Mouse (Mus musculus) bone marrow, adult 2 months (tissue): ENCODE data around the gene H1f0. TPM values are rescaled to one million over a fixed set of nuclear protein-coding genes. Genes with fewer than 3 reads are reported as not detected.

Source experiments
- H3K27ac ChIP-seq: fragments of 200-500 bp; 2 replicates; pipeline ENCODE4 v1.5.1; 2012; ENCODE audit warnings: low read depth, mild to moderate bottlenecking, control low read depth, inconsistent platforms, low read length; ENCODE audit not compliant: control insufficient read depth, poor library complexity, insufficient read depth
- H3K4me1 ChIP-seq: fragments of 200-500 bp; 2 replicates; pipeline ENCODE4 v1.6.1; 2011; ENCODE audit warnings: low read length; ENCODE audit not compliant: control insufficient read depth, insufficient read depth
- H3K4me3 ChIP-seq: fragments of 200-500 bp; replicated peaks from 2 replicates; pipeline ENCODE3; 2011; ENCODE audit warnings: mild to moderate bottlenecking, low read depth, low read length, control low read depth; ENCODE audit not compliant: control insufficient read depth
- CTCF ChIP-seq: fragments of 200-500 bp; IDR thresholded peaks from 2 replicates; pipeline ENCODE4 v1.5.1; 2011; ENCODE audit warnings: low read length, control low read depth; ENCODE audit not compliant: control insufficient read depth, insufficient read depth
- POLR2A ChIP-seq: fragments of 200-500 bp; IDR thresholded peaks from 2 replicates; pipeline ENCODE4 v1.6.1; 2011; ENCODE audit warnings: low read depth, mild to moderate bottlenecking, control low read depth, low read length, borderline replicate concordance; ENCODE audit not compliant: control insufficient read depth
- WGBS: fragments of 180-500 bp; shearing (Covaris S2); methylation state at CpG from one replicate; pipeline ENCODE4 v1.1.7; 2018; 5-methylcytosine and 5-hydroxymethylcytosine counted together
- polyA plus RNA-seq: library from polyadenylated mRNA; stranded (reverse); fragments of >200 nt; gene quantifications from 2 replicates; pipeline ENCODE4 v1.2.4, GENCODE M21; 2011; ENCODE audit warnings: low replicate concordance; ENCODE audit not compliant: missing spikeins, insufficient read depth, insufficient read length

Gene H1f0
- polyA plus RNA-seq, 1 experiment, result 30.4 TPM

- no peaks in the 10 kb centered on the region; the same call in 1 of the 2 replicates for H3K4me1 ChIP-seq
- WGBS, result 6% methylated on average over 24 of the region's 24 CpGs
- no peak overlapping the region for H3K27ac ChIP-seq
- no peak for TF ChIP-seq CTCF
- TF ChIP-seq POLR2A, result no peak
- H3K4me3 ChIP-seq, result peak overlapping the region; percentile 7
Observed at GRCm38 (mm10) chr15:79040501-79041416, 12.5 kb downstream of the H1f0 start.

- WGBS, result 48% methylated on average over 6 of the region's 6 CpGs
- TF ChIP-seq POLR2A, result no peak
- TF ChIP-seq CTCF, result no peak
- Histone ChIP-seq H3K4me1 (no peaks in the 10 kb centered on the region; the same call in 1 of the 2 replicates), H3K4me3 (peak within 1 kb of the TSS; percentile 7), H3K27ac (no peak within 1 kb of the TSS)
Observed at GRCm38 (mm10) chr15:79041585-79041984, 13.3 kb downstream of the H1f0 start, which contains the start of gene Galr3. Galr3 (plus strand) TSS chr15:79041885.

GRCm38 (mm10) chr15:79042721-79043491 is 14.7 kb downstream of the H1f0 start:
- Histone ChIP-seq H3K4me3 (no peak overlapping the region), H3K4me1 (no peaks in the 10 kb centered on the region; the same call in 1 of the 2 replicates), H3K27ac (no peak overlapping the region)
- no peak for TF ChIP-seq POLR2A
- TF ChIP-seq CTCF, result no peak
- 3% methylated on average over 105 of the region's 105 CpGs for WGBS

GRCm38 (mm10) chr15:79044837-79045236 is 16.6 kb downstream of the H1f0 start:
- no peak overlapping the region for H3K27ac ChIP-seq
- TF ChIP-seq POLR2A (no peak), CTCF (no peak)
- H3K4me1 ChIP-seq, result no peaks in the 10 kb centered on the region
- WGBS, result 50% methylated on average over 4 of the region's 4 CpGs
- no peak overlapping the region for H3K4me3 ChIP-seq

- 73% methylated on average over 4 of the region's 4 CpGs for WGBS
- Histone ChIP-seq H3K27ac (no peak overlapping the region), H3K4me3 (no peak overlapping the region), H3K4me1 (no peaks in the 10 kb centered on the region)
- TF ChIP-seq POLR2A (no peak), CTCF (no peak)
Observed at GRCm38 (mm10) chr15:79048186-79048585, 19.9 kb downstream of the H1f0 start.

- WGBS, result 83% methylated on average over 9 of the region's 9 CpGs
- no peak for TF ChIP-seq CTCF
- TF ChIP-seq POLR2A, result no peak
- Histone ChIP-seq H3K4me1 (no peaks in the 10 kb centered on the region), H3K27ac (no peak overlapping the region), H3K4me3 (no peak overlapping the region)
Observed at GRCm38 (mm10) chr15:79050160-79050845, 22.1 kb downstream of the H1f0 start.

GRCm38 (mm10) chr15:79050964-79051363 is 22.7 kb downstream of the H1f0 start:
- Histone ChIP-seq H3K4me1 (no peaks in the 10 kb centered on the region), H3K27ac (no peak overlapping the region), H3K4me3 (no peak overlapping the region)
- 63% methylated on average over 2 of the region's 2 CpGs for WGBS
- TF ChIP-seq POLR2A, result no peak
- no peak for TF ChIP-seq CTCF
